Mouse (Mus musculus): Measurements from ENCODE around the gene Rnf26. TPM values are rescaled to one million over a fixed set of nuclear protein-coding genes. Genes with fewer than 3 reads are reported as not detected.

Gene Rnf26
- polyA plus RNA-seq, 1 experiment from 2014 or later, result 38.7 TPM

DNA sequence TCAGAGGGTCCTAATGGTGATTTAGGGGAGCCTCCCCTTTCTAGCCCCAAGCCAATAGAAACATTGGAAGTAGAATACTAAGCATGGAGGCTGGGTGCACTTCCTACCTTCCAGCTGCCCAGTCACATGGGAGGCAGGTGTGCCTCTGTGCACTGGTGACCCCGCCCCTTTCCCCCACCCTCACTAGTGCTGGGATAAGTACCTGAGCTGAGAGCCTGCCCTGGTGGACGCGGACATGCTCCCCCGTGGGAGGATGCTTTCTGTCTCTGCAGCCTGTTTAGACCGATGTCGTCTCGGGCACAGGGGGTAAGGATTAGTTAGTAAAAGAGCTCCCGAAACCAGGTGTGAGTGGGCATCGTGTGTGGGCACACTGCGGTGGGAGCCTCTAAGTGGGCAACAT, 26.4 kb downstream of the Rnf26 start:
- no peaks in the 10 kb centered on the region for H3K9me3 ChIP-seq (replicated peaks)
- no peak overlapping the region for H3K9ac ChIP-seq
- no peak overlapping the region for H3K4me2 ChIP-seq
- H3K36me3 ChIP-seq, result 0 out of 2 replicates have a peak, but pooled peaks cover 4% of the 10 kb centered on the region
- H3K27me3 ChIP-seq, result peaks cover 60% of the 10 kb centered on the region
- H3K4me1 ChIP-seq (replicated peaks), result peaks cover 53% of the 10 kb centered on the region
- 61% methylated on average over 10 of the region's 10 CpGs for WGBS (ENCODE audit: insufficient replicate concordance)
- H3K4me3 ChIP-seq (replicated peaks), result no peak overlapping the region
- ATAC-seq (ENCODE audit: low read depth), result no peak
- no peak for DNase-seq
- H3K27ac ChIP-seq, result no peak overlapping the region

DNA sequence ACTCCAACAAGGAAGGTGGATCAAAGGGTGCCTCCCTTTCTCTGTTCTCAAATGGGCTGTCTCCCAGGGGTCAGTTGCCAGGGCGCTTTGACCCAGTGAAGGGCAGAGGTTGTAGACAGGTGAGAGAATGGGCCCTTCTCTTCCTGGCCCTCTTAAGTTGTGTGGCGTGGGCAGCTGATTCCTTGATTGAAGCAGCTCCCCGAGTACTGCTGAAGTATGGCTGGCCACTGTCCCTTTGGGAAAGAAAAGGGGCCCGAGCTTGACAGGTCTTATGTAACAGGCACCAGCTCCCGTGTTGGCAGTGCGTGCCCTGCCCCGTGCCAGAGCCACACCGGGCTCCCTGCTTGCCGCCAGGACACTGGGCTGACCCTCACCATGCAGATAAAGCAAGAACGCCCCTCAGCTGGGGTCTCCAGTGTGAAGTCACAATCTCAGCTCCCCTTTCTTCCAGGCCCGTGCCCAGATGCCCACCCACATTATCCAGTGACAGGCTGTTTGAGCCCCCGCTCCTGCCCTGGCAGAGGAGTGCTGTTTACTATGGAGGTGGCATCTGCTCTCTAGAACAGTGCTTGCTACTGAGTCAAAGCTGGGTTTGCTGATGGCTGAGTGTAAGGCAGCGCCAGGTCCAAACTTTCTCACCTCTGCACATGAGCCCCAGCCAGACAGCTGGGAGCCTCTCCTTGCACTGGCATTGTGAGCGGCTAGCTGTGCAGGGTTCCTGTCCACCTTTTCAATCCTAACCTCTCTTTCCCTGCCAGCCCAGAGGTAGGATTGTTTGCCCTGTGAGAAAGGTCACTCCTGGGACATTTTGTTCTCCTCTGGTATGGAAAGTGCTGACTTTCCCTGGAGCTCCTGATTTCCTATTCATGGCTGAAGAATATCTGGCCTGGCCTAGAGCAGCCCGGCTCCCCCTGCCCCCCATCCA, 27.3 kb downstream of the Rnf26 start:
- Histone ChIP-seq H3K4me1 (replicated peaks) (peaks cover 55% of the 10 kb centered on the region), H3K36me3 (0 out of 2 replicates have a peak, but pooled peaks cover 3% of the 10 kb centered on the region), H3K9me3 (replicated peaks) (no peaks in the 10 kb centered on the region), H3K4me2 (peak overlapping the region; percentile 96), H3K27me3 (peaks cover 62% of the 10 kb centered on the region), H3K9ac (no peak overlapping the region), H3K27ac (no peak overlapping the region; the same call in 1 of the 2 replicates), H3K4me3 (replicated peaks) (no peak overlapping the region)
- ATAC-seq (ENCODE audit: low read depth) (no peak), DNase-seq (no peak)
- 67% methylated on average over 15 of the region's 15 CpGs for WGBS (ENCODE audit: insufficient replicate concordance)

DNA sequence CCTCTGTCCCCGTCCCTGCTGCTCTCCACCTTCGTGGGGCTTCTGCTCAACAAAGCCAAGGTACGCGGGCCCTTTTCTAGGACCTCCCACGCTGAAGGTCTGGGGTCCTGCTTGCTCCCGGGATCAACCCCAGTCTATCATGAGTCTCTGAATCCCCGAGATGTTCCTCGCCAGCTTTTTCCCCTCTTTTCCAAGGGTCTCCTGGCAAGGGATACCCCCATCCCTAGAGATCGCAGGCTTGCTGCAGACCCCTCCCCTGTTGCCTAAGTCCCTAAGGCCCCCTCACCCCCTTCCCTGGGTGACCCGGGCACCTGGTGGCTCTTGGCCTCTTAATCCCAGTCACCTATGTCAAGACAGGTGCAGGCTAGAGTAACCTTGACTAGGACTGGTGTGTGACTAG, 28.0 kb downstream of the Rnf26 start:
- no peak for DNase-seq
- 7% methylated on average over 10 of the region's 10 CpGs for WGBS (ENCODE audit: insufficient replicate concordance)
- Histone ChIP-seq H3K4me3 (replicated peaks) (peak overlapping the region; percentile 65), H3K4me2 (peak overlapping the region; percentile 96), H3K27ac (no peak overlapping the region), H3K27me3 (peaks cover 62% of the 10 kb centered on the region), H3K4me1 (replicated peaks) (peaks cover 56% of the 10 kb centered on the region), H3K9me3 (replicated peaks) (no peaks in the 10 kb centered on the region), H3K36me3 (no peaks in the 10 kb centered on the region), H3K9ac (peak overlapping the region; percentile 77)
- ATAC-seq (ENCODE audit: low read depth), result no peak

DNA sequence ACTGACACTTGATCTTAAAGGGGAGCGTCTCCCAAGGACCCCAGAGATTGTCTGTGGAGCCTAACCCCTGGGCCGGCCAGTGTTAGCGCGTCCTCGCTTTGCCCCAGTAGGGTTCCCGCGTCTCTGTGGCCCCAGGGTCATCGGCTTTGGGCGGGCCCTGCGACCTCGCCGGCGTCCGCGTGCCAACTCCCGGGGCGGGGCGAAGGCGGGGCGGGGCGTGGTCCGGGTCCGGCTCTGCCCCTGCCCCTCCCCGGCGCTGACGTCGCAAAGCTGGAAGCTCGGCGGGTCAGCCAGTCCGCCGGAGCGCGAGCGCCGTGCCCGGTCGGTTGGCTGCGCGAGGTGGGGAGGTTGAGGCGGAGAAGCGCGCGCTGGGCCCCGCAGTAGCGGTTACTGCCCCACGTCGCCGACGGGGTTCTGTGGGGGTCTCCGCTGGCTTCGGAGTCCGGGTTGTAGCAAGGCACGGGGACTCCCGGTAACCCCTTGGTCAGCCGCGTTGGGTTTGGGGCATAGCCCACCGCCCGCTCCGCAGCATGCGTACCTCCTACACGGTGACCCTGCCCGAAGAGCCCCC, 28.6 kb downstream of the Rnf26 start:
- H3K27ac ChIP-seq, result no peak overlapping the region
- H3K4me3 ChIP-seq (replicated peaks), result peak overlapping the region; percentile 65
- H3K9ac ChIP-seq, result peak overlapping the region; percentile 77
- ATAC-seq (ENCODE audit: low read depth) (peak; percentile 84), DNase-seq (peak; percentile 86)
- H3K4me1 ChIP-seq (replicated peaks), result peaks cover 52% of the 10 kb centered on the region
- WGBS (ENCODE audit: insufficient replicate concordance), result under 1% methylated on average over 62 of the region's 62 CpGs
- peak overlapping the region; percentile 96 for H3K4me2 ChIP-seq
- H3K9me3 ChIP-seq (replicated peaks), result no peaks in the 10 kb centered on the region
- no peaks in the 10 kb centered on the region for H3K36me3 ChIP-seq
- H3K27me3 ChIP-seq, result peaks cover 62% of the 10 kb centered on the region

DNA sequence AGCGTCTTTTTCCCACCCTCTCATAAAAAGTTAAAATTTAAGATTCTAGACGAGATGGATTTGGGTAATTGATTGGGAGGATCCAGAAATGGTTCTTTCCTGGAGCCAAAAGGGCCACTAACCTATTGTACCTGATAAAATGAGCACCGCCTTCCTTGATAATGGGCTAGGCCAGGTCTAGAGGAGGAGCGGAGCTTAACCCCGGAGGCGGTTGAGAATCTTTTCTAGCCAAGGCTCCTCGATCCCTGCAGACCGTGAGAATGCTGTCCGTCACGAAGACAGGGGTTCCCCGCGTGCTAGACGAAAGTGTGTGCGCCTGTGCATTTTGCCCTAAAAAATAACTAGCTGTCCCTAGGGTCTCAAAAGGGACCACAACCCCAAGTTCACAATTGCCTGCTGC, 29.1 kb downstream of the Rnf26 start:
- 2% methylated on average over 14 of the region's 14 CpGs for WGBS (ENCODE audit: insufficient replicate concordance)
- H3K4me2 ChIP-seq, result peak overlapping the region; percentile 96
- no peaks in the 10 kb centered on the region for H3K36me3 ChIP-seq
- peaks cover 50% of the 10 kb centered on the region for H3K4me1 ChIP-seq (replicated peaks)
- H3K9ac ChIP-seq, result peak overlapping the region; percentile 77; the same call in 1 of the 2 replicates
- peaks cover 62% of the 10 kb centered on the region for H3K27me3 ChIP-seq
- H3K27ac ChIP-seq, result no peak overlapping the region
- DNase-seq (no peak), ATAC-seq (ENCODE audit: low read depth) (peak; percentile 30; the same call in 1 of the 2 replicates)
- H3K4me3 ChIP-seq (replicated peaks), result peak overlapping the region; percentile 65
- no peaks in the 10 kb centered on the region for H3K9me3 ChIP-seq (replicated peaks)

DNA sequence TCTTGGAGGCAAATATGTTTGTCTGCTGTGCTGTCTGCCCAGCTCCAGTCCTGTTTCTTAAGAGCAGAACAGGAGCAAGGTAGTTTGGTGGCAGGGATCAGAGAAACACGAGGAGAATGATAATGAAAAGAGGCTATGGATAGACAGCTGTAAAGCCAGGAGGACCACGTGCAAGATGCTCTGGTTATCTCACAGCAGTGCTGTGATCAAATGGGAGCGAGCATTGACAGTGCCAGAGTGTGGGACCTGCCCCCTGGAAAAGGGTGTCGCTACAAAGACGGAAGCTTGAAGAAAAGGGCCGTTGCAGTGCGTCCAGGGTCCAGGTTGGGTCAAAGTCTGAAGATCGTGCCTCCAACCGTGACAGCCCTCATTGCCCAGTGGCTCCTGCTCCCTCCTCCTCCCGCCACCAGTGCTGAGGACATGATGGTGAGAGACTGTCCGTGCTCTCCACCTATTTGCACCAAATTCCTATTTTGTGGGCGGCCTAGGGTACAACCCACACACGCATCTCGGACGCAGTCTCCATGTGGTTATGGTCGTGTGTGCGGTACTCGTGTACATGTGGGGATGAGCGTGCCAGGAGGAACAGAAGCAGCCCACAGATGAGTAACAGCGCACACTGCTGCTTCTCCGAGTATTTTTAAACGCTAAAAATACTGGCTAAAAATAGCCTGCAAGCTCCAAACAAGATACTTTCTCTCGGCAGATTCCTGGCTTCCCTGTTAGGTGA, 29.8 kb downstream of the Rnf26 start:
- Histone ChIP-seq H3K4me3 (replicated peaks) (peak overlapping the region; percentile 65), H3K9ac (peak overlapping the region; percentile 77; the same call in 1 of the 2 replicates), H3K4me1 (replicated peaks) (peaks cover 50% of the 10 kb centered on the region), H3K4me2 (peak overlapping the region; percentile 96), H3K27ac (no peak overlapping the region), H3K9me3 (replicated peaks) (no peaks in the 10 kb centered on the region), H3K27me3 (peaks cover 60% of the 10 kb centered on the region), H3K36me3 (no peaks in the 10 kb centered on the region)
- DNase-seq (no peak), ATAC-seq (ENCODE audit: low read depth) (no peak)
- 6% methylated on average over 23 of the region's 23 CpGs for WGBS (ENCODE audit: insufficient replicate concordance)

DNA sequence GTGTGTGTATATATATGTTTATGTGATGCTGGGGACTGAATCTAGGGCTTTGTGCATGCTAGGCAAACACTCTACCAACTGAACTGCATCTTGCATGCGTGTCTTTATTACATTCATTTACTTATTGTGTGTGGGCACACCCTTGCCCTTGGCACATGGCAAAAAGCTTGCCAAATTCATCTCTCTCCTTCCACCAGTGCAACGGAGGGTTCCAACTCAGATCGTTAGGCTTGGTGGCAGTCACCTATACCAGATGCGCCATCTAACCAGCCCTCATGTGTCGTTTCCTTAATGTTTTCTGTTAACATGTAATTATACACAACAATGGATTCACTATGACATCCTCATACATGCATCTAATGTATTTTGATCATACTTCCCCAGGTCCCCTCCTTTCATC, 31.1 kb downstream of the Rnf26 start:
- peaks cover 43% of the 10 kb centered on the region for H3K4me1 ChIP-seq (replicated peaks)
- 85% methylated on average over 5 of the region's 5 CpGs for WGBS (ENCODE audit: insufficient replicate concordance)
- peaks cover 52% of the 10 kb centered on the region for H3K27me3 ChIP-seq
- no peak overlapping the region for H3K9ac ChIP-seq
- no peak overlapping the region for H3K4me3 ChIP-seq (replicated peaks)
- ATAC-seq (ENCODE audit: low read depth) (no peak), DNase-seq (no peak)
- H3K36me3 ChIP-seq, result no peaks in the 10 kb centered on the region
- H3K27ac ChIP-seq, result no peak overlapping the region
- H3K9me3 ChIP-seq (replicated peaks), result no peaks in the 10 kb centered on the region
- H3K4me2 ChIP-seq, result no peak overlapping the region

DNA sequence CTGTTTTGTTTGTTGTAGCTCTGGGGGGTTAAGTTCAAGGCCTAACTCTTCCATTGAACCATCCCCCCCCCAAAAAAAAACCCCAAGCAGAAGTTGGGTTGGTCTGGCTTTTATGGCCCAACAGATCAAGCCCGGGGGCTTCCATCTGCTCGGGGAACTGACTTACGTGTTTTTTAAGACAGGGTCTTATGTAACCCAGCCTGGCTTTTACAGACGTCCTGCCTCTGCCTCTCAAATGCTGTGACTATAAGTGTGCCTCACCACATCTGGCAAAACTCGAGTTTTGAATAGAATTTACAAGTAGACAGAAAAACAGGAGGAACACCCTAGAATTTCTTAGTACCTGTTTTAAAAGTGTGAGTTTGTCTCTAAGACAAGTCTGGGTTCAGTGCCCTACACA, 31.7 kb downstream of the Rnf26 start:
- WGBS (ENCODE audit: insufficient replicate concordance), result 67% methylated on average over 5 of the region's 5 CpGs
- ATAC-seq (ENCODE audit: low read depth), result no peak
- Histone ChIP-seq H3K4me3 (replicated peaks) (no peak overlapping the region), H3K9ac (no peak overlapping the region), H3K27me3 (peaks cover 48% of the 10 kb centered on the region), H3K9me3 (replicated peaks) (no peaks in the 10 kb centered on the region), H3K27ac (no peak overlapping the region), H3K36me3 (no peaks in the 10 kb centered on the region), H3K4me1 (replicated peaks) (peaks cover 43% of the 10 kb centered on the region), H3K4me2 (no peak overlapping the region)
- no peak for DNase-seq

DNA sequence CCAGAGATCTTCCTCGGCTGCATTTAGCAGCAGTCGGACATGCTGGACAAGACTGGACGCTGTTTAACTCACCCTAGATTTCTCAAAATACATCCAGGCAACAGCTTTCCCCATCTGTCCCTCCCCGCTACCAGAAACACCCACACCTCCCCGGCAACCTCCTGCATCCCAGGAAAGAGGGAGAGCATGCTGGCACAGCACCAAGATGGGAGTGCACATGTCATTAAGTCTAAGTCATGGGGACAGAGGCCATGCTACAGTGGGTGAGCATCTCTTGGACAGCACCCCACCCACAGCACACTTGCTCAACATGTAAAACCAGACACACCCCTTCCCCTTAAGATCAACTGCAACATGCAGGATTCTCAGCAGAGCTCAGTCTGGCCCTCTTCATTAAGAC, 32.4 kb downstream of the Rnf26 start:
- DNase-seq (no peak), ATAC-seq (ENCODE audit: low read depth) (no peak)
- H3K4me1 ChIP-seq (replicated peaks), result peaks cover 38% of the 10 kb centered on the region
- no peak overlapping the region for H3K9ac ChIP-seq
- H3K36me3 ChIP-seq, result no peaks in the 10 kb centered on the region
- WGBS (ENCODE audit: insufficient replicate concordance), result 80% methylated on average over 5 of the region's 5 CpGs
- H3K27ac ChIP-seq, result no peak overlapping the region
- no peak overlapping the region for H3K4me2 ChIP-seq
- peaks cover 42% of the 10 kb centered on the region for H3K27me3 ChIP-seq
- no peak overlapping the region for H3K4me3 ChIP-seq (replicated peaks)
- no peaks in the 10 kb centered on the region for H3K9me3 ChIP-seq (replicated peaks)

DNA sequence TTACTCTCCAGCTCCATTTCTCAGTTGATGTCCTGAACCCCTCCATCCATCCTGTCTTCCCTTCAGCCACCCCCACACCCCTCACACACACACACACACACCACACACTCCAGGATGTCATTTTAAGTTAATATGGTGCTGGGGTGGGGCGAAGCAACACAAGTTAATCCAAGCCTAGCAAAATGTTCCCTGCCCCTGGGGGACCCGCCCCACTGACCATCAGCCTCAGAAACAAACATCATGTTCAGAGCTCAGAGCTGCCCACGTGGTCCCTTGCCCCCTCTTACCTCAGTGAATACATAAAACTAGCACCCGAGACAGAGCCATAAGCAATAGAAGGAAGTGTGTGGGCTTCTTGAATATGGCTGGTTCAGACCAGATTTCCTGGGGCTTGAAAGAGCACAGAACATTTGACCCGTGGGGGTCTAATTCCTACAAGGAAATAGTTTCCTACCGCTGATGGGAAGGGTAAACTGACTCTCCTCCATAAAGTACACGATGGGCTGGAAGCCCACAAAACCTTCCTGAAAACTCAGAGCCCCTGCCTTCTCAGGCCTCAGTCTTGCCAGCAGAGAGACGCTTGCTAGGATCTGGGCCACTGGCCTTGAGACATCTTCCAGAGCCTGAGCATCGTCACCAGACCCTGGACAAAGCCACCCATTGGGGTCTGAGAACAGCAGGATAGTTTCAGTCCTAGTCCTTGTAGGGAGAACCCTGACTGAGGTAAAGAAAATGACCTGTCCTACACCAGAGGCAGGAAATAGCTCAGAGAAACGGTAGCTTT, 33.1 kb downstream of the Rnf26 start:
- Histone ChIP-seq H3K4me3 (replicated peaks) (no peak overlapping the region), H3K9ac (no peak overlapping the region), H3K4me1 (replicated peaks) (peaks cover 31% of the 10 kb centered on the region), H3K36me3 (no peaks in the 10 kb centered on the region), H3K9me3 (replicated peaks) (no peaks in the 10 kb centered on the region), H3K27ac (no peak overlapping the region), H3K27me3 (peaks cover 34% of the 10 kb centered on the region), H3K4me2 (no peak overlapping the region)
- no peak for ATAC-seq (ENCODE audit: low read depth)
- DNase-seq, result no peak
- WGBS (ENCODE audit: insufficient replicate concordance), result 48% methylated on average over 10 of the region's 10 CpGs
